Mouse (Mus musculus) embryo, embryonic 10.5 days (tissue): ENCODE data around the gene Bach2.

Source experiments
- DNase-seq: peaks from one replicate; pipeline ENCODE4 v3.0.0-alpha.2; 2015; ENCODE audit warnings: low spot score

The Bach2 gene

GRCm38 (mm10) chr4:32330584-32331314 lies 92.1 kb downstream of the Bach2 start:
- no peak for DNase-seq

GRCm38 (mm10) chr4:32332028-32332427 lies 93.4 kb downstream of the Bach2 start:
- no peak for DNase-seq

- DNase-seq, result no peak
These were observed 95.5 kb downstream of the Bach2 start for GRCm38 (mm10) chr4:32334131-32334530.

GRCm38 (mm10) chr4:32334765-32335164 lies 96.2 kb downstream of the Bach2 start:
- no peak for DNase-seq

- no peak for DNase-seq
These were observed 97.1 kb downstream of the Bach2 start for GRCm38 (mm10) chr4:32335659-32336058.

GRCm38 (mm10) chr4:32336642-32337041 lies 98.0 kb downstream of the Bach2 start:
- no peak for DNase-seq

GRCm38 (mm10) chr4:32337638-32338037 lies 99.0 kb downstream of the Bach2 start:
- DNase-seq, result no peak

GRCm38 (mm10) chr4:32338451-32338850 lies 99.8 kb downstream of the Bach2 start:
- no peak for DNase-seq

GRCm38 (mm10) chr4:32340844-32341243 lies 102.2 kb downstream of the Bach2 start:
- no peak for DNase-seq

- DNase-seq, result no peak
These were observed 103.7 kb downstream of the Bach2 start for GRCm38 (mm10) chr4:32342269-32342668.

- no peak for DNase-seq
These were observed 104.9 kb downstream of the Bach2 start for GRCm38 (mm10) chr4:32343256-32344165.

- DNase-seq, result no peak
These were observed 105.7 kb downstream of the Bach2 start for GRCm38 (mm10) chr4:32344276-32344675.

GRCm38 (mm10) chr4:32347202-32347601 lies 108.6 kb downstream of the Bach2 start:
- DNase-seq, result no peak

GRCm38 (mm10) chr4:32347711-32348110 lies 109.1 kb downstream of the Bach2 start:
- no peak for DNase-seq

- no peak for DNase-seq
These were observed 110.8 kb downstream of the Bach2 start for GRCm38 (mm10) chr4:32349361-32349760.

- DNase-seq, result peak; percentile 79
These were observed 112.6 kb downstream of the Bach2 start for GRCm38 (mm10) chr4:32351236-32351635.

GRCm38 (mm10) chr4:32351661-32352246 lies 113.2 kb downstream of the Bach2 start:
- DNase-seq, result peak; percentile 42

- DNase-seq, result no peak
These were observed 113.8 kb downstream of the Bach2 start for GRCm38 (mm10) chr4:32352442-32352841.

- DNase-seq, result peak; percentile 55
These were observed 114.2 kb downstream of the Bach2 start for GRCm38 (mm10) chr4:32352842-32353241.

- no peak for DNase-seq
These were observed 117.5 kb downstream of the Bach2 start for GRCm38 (mm10) chr4:32355935-32356617.

GRCm38 (mm10) chr4:32357996-32358600 lies 119.5 kb downstream of the Bach2 start:
- peak; percentile 46 for DNase-seq
